ENCODE assay signal across 16 mouse cellular contexts in genomic region chr10:67561185-67561584, GRCm38 (mm10).
"Had no signal": no experiment of that assay in that cellular context is flagged by ENCODE, and none has a peak within 500 bp of the region (broad histone marks: within the 10 kb centered on the region; RNA-seq: fewer than 3 reads in every experiment).

No protein-coding gene starts in this region.

- H3K27me3 ChIP-seq: stomach, embryonic 15.5 days had no signal

- H3K27ac ChIP-seq: neural tube, embryonic 13.5 days; neural tube, embryonic 15.5 days; stomach, embryonic 15.5 days; stomach, postnatal 0 days had no signal

- H3K4me3 ChIP-seq: neural tube, embryonic 13.5 days; neural tube, embryonic 15.5 days; stomach, embryonic 15.5 days had no signal

- DNase-seq: retina, postnatal 1 day; right cerebral cortex, adult 18-20 months; right cerebral cortex, postnatal 14 days; right cerebral cortex, postnatal 25 days; right cerebral cortex, postnatal 4 days; spleen, adult 18-20 months; thymus, adult 18-20 months; thymus, adult 2 months; thymus, postnatal 14 days; thymus, postnatal 25 days; thymus, postnatal 36 days; thymus, postnatal 4 days had no signal

- H3K9me3 ChIP-seq: neural tube, embryonic 15.5 days; stomach, embryonic 15.5 days had no signal

- H3K4me2 ChIP-seq: neural tube, embryonic 13.5 days; neural tube, embryonic 15.5 days; stomach, embryonic 15.5 days had no signal

- H3K9ac ChIP-seq: neural tube, embryonic 13.5 days; neural tube, embryonic 15.5 days; stomach, embryonic 15.5 days had no signal

- H3K4me1 ChIP-seq: stomach, embryonic 15.5 days had no signal

- H3K36me3 ChIP-seq: neural tube, embryonic 13.5 days; neural tube, embryonic 15.5 days; stomach, embryonic 15.5 days had no signal
